Mouse (Mus musculus) layer of hippocampus, adult 2 months (tissue): ENCODE measurements around the gene Cdc42ep1. TPM values are rescaled to one million over a fixed set of nuclear protein-coding genes. Genes with fewer than 3 reads are reported as not detected.

Experiments
- DNase-seq, 2 experiments: peaks; one replicate each; pipeline ENCODE4 v3.0.0; 2022; ENCODE audit warnings: low spot score in 2 of 2
- H3K27ac ChIP-seq: fragments of 200-600 bp; 2 replicates; pipeline ENCODE4 v1.8.1; 2022
- H3K4me3 ChIP-seq: fragments of 200-600 bp; 2 replicates; pipeline ENCODE4 v1.8.1; 2022; ENCODE audit warnings: mild to moderate bottlenecking
- CTCF ChIP-seq: fragments of 200-600 bp; conservative IDR thresholded peaks from 2 replicates; pipeline ENCODE4 v1.8.1; 2022; ENCODE audit warnings: antibody characterized with exemption, mild to moderate bottlenecking, moderate library complexity
- total RNA-seq, 2 experiments: library from RNA; stranded (reverse); gene quantifications; 2 replicates each; pipeline ENCODE4 v1.2.3; 2021

The Cdc42ep1 gene
- total RNA-seq, 2 experiments from 2014 or later, result 12.2 to 13.7 TPM

DNA sequence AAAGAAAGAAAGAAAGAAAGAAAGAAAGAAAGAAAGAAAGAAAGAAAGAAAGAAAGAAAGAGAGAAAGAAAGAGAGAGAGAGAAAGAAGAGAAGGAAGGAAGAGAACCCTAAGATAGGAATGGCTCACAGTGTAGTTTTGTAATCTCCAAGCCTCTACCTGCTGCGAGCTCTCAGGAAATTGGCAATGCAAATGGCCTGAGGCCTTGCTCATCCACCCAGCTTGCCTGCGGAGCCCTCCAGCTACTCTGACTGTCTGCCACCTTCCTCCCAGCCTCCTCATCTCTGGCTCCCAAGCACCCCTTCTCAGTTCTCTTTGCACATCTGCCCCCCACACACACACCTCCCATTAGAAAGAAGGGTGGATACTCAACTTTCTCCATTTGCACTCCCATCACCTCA lies 33.4 kb upstream of the Cdc42ep1 start:
- TF ChIP-seq CTCF, result no peak
- no peak for DNase-seq
- no peak overlapping the region for H3K4me3 ChIP-seq
- H3K27ac ChIP-seq, result no peak overlapping the region

GRCm38 (mm10) chr15:78809739-78810138 lies 32.7 kb upstream of the Cdc42ep1 start:
- no peak for TF ChIP-seq CTCF
- H3K4me3 ChIP-seq, result no peak overlapping the region
- DNase-seq, result no peak
- H3K27ac ChIP-seq, result no peak overlapping the region

GRCm38 (mm10) chr15:78810146-78810545 lies 32.3 kb upstream of the Cdc42ep1 start:
- H3K4me3 ChIP-seq, result no peak overlapping the region
- no peak for TF ChIP-seq CTCF
- no peak for DNase-seq

DNA sequence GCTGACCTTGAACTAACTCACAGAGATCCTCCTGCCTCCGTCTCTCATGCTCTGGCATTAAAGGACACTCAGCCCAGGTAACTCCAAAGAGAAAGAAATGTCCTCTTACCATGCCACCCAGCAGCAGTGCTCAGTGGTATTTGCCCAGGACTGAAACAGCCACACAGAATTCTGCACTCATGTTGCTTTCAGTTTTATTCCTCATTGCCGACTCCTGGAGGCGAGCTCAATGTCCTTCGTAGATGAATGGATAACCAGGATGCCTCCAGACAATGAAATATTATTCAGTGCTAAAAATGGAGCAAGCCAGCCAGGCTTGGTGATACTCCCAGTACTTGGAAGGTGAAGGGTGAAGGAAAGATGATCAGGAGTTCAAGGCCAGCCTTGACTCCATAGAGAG lies 28.8 kb upstream of the Cdc42ep1 start:
- TF ChIP-seq CTCF, result no peak
- H3K27ac ChIP-seq, result no peak overlapping the region
- H3K4me3 ChIP-seq, result no peak overlapping the region
- DNase-seq, result no peak

More at GRCm38 (mm10) chr15:78810146-78810545, 32.3 kb upstream of the Cdc42ep1 start:
- H3K27ac ChIP-seq, result no peak overlapping the region

DNA sequence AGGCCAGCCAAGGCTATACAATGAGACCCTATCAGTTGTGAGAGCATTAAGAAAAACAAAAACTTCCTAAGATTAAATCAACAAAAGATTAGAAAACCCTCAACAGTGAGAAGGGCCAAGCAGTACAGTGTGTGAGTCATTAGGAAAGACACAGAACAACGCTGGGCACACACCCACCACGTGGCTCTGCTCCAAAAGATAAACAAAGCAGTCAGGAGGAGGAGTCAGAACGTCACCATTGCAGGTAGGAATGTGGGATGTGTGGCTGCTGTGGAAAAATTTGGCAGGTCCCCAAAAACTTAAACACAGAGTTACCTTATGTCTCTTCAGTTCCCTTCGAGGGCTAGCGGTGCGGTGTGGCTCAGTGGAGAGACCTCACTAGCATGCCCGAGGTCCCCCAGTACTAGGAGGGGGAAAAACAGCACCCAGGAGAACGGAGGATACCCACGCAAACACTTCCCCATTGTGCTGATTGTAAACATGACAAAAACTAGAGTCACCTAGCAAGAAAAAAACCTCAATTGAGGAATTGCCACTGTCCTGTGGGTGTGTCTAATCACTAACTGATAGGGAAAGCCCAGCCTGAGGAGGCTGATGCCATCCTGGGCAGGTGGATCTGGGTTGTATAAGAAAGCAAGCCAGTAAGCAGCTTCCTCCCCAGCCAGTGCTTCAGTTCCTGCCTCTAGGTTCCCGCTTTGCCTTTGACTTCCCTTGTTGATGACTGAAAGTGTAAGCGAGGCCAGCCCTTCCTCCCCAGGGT lies 26.9 kb upstream of the Cdc42ep1 start:
- H3K4me3 ChIP-seq, result no peak overlapping the region
- H3K27ac ChIP-seq, result no peak overlapping the region
- DNase-seq, result no peak
- no peak for TF ChIP-seq CTCF

- no peak for TF ChIP-seq CTCF
- DNase-seq, result no peak
- Histone ChIP-seq H3K4me3 (no peak overlapping the region), H3K27ac (no peak overlapping the region)
Observed at GRCm38 (mm10) chr15:78816074-78816391, 26.4 kb upstream of the Cdc42ep1 start.

DNA sequence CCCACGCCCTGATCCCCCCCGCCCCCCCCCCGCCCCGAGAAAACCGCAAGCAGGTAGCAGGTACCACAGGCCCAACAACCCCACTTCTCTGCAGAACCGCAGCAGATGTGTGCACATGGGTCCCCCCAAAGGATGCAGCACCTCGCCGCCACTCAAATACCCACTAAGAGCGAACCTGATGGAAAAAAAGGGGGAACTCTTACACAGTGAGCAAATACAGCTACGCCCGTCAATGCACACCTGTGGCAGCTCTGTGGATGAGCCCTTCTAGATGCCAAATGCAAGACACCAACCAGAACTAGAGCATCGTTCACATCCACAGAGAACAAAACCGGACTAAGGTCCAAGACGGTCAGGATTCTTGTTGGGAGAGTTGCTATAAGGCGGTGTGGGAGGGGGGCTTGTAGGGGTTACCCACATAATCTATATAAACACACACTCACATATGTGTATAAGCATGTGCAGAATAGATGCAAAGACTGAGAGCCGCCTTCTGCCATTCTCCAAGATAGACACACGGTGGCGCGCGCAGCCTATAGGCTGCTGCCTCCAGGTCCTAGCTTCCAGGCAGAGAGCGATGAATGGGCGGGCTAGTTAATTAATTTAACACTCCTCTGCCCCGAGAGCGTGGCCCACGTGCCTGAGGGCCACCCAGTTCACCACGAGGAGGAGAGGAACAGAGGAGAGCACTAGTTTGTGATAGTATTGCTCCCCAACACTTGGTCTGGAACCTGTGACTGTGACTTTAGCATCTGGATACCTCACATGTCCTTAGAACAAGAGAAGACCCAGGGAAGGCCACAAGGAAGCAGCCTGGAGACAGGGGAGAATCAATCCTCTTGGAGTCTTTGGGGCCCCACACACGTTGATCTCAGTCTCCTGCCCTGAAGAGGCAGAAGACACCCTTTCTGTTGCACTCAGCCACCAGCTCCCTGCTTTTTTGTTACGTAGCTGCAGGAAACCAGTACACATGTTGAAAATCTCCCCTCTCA lies 15.9 kb upstream of the Cdc42ep1 start:
- DNase-seq, result peak; percentile 58 to 61
- no peak overlapping the region for H3K4me3 ChIP-seq
- H3K27ac ChIP-seq, result no peak overlapping the region
- peak; percentile 98 for TF ChIP-seq CTCF

DNA sequence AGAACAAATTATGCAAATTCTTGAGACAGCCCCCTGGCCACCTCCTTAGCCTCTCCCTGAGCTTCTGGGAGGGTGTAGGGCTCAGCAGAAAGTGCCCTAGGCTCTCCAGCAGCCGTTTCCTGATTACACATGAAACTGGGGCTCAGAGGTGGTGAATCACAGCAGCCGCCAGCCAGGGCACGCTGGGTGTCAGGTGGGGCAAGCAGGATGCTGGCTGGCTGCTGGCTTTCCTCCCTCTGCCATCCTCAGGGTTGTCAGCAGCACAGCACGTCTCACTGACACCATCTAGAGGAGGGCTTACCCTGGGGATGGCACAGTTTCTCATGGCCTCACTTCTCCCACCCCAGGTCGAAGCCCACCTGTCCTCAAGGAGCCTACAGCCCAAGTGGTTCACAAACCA lies 14.1 kb upstream of the Cdc42ep1 start:
- no peak; the same call in 1 of the 2 replicates for TF ChIP-seq CTCF
- Histone ChIP-seq H3K4me3 (no peak overlapping the region), H3K27ac (no peak overlapping the region)
- DNase-seq, result no peak

- no peak overlapping the region for H3K4me3 ChIP-seq
- TF ChIP-seq CTCF, result peak; percentile 61
- DNase-seq, result no peak
Observed at GRCm38 (mm10) chr15:78829636-78830035, 12.8 kb upstream of the Cdc42ep1 start.

GRCm38 (mm10) chr15:78830742-78831719 lies 11.4 kb upstream of the Cdc42ep1 start:
- no peak for TF ChIP-seq CTCF
- H3K27ac ChIP-seq, result no peak overlapping the region; the same call in 1 of the 2 replicates
- no peak overlapping the region for H3K4me3 ChIP-seq
- peak in 1 of 2 experiments; percentile 42 for DNase-seq

More at GRCm38 (mm10) chr15:78829636-78830035, 12.8 kb upstream of the Cdc42ep1 start:
- H3K27ac ChIP-seq, result no peak overlapping the region

DNA sequence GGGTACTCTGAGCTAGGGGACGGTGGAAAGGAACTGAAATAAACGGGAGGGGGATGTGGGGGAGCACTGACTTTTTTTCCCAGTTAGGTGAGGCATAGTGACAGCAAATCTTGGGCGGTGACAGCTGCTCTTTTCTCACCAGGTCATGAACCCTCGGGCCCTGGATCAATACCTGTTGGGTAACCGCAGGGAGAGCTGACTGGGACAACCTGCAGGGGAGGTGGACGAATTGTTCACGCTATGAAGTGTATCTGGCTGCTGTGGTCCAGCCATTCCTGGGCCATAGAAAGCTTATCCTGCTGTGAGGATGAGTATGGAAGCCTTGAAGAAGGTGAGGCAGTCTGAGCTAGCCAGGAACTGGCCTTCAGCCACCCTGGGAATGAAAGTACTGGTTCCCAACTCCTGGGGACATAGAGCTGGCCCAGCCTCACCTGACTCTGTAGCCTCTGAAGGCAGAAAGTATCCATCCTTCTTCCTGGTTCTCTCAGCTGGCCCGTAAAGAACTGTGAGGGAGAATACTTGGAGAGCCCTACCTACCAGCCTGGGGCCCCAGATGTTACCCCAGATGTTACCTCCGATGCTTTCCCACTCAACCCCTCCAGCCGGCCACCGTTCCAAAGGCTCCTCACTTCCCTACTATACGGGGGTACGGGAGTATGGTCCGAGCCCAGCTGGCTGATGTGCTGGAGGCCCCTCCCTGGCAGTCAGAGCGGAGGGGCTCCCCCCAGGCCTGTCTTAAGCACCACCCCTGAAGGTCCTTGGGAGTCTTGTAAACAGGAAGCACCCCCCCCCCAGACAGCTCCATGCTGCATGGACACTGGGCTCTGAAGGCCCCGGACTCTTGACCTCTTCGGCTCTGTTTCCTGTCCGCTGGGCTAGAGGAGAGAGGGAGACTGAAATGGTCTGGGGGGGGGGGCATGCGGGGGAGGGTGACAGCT lies 10.4 kb upstream of the Cdc42ep1 start:
- Histone ChIP-seq H3K4me3 (no peak overlapping the region), H3K27ac (peak overlapping the region; percentile 83)
- DNase-seq, result no peak
- TF ChIP-seq CTCF, result no peak

DNA sequence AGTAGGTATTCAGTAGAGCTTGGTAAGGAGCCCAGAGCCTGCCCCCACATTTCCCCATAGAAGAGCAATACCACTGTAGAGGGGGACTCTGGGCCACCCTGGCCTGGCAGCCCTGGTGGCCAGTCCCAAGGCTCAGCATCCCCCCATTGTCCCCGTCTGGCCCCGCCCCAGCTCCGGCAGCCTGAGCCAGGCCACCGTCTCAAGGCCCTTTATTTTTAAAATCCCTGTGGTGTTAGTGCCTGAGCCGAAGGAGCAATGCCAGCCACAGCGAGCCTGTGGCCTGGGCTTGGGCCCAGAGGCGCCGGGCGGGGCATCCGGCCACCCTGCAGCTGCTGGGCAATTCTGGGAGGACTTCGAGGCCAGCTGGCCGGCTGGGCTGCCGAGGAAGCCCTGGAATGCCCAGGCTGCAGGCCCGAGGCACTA lies 9.7 kb upstream of the Cdc42ep1 start:
- H3K27ac ChIP-seq, result peak overlapping the region; percentile 83
- H3K4me3 ChIP-seq, result no peak overlapping the region
- DNase-seq, result peak; percentile 69 to 80
- peak; percentile 38; the same call in 1 of the 2 replicates for TF ChIP-seq CTCF
